In genomic region chr2:68951706-68952105, GRCm38 (mm10) we compare ENCODE assay signal across 17 mouse cellular contexts.
"Had no signal": no experiment of that assay in that cellular context is flagged by ENCODE, and none has a peak within 500 bp of the region (broad histone marks: within the 10 kb centered on the region; RNA-seq: fewer than 3 reads in every experiment).

No protein-coding gene starts in this region.

- H3K9me3 ChIP-seq: liver, embryonic 13.5 days; stomach, embryonic 15.5 days had no signal

- H3K27ac ChIP-seq: left cerebral cortex, adult 2 months; liver, embryonic 13.5 days; midbrain, embryonic 12.5 days; neural tube, embryonic 13.5 days; stomach, embryonic 15.5 days had no signal

- H3K27me3 ChIP-seq: liver, embryonic 13.5 days; midbrain, embryonic 12.5 days; neural tube, embryonic 13.5 days; stomach, embryonic 15.5 days had no signal

- ATAC-seq: inflammation-experienced regulatory T-cells, adult 6 months; intestine, embryonic 16.5 days; midbrain, embryonic 16.5 days had no signal

- H3K4me3 ChIP-seq: left cerebral cortex, adult 2 months; liver, embryonic 13.5 days; midbrain, embryonic 12.5 days; myocyte; neural tube, embryonic 13.5 days; stomach, embryonic 15.5 days had no signal

- H3K36me3 ChIP-seq: liver, embryonic 13.5 days; midbrain, embryonic 12.5 days; stomach, embryonic 15.5 days had no signal

- H3K4me1 ChIP-seq: midbrain, embryonic 12.5 days; neural tube, embryonic 13.5 days; stomach, embryonic 15.5 days had no signal

- DNase-seq: layer of hippocampus, postnatal 36 days; liver, embryonic 13.5 days; lung, adult 2 months; lung, postnatal 14 days; lung, postnatal 4 days; retina, postnatal 1 day; right cerebral cortex, postnatal 25 days; spleen, adult 18-20 months; thymus, postnatal 36 days had no signal

- H3K4me2 ChIP-seq: liver, embryonic 13.5 days; midbrain, embryonic 12.5 days; neural tube, embryonic 13.5 days; stomach, embryonic 15.5 days had no signal

- H3K9ac ChIP-seq: liver, embryonic 13.5 days; midbrain, embryonic 12.5 days; neural tube, embryonic 13.5 days; stomach, embryonic 15.5 days had no signal
